Mouse (Mus musculus) cerebellum, adult 2 months (tissue): Measurements from ENCODE around the gene Nudt15.

Source experiments
- CTCF ChIP-seq: fragments of 200-500 bp; IDR thresholded peaks from 2 replicates; pipeline ENCODE4 v1.5.1; 2011; ENCODE audit warnings: low read depth, mild to moderate bottlenecking, control low read depth, low read length, moderate library complexity, borderline replicate concordance; ENCODE audit not compliant: insufficient read depth
- POLR2A ChIP-seq: fragments of 200-500 bp; IDR thresholded peaks from 2 replicates; pipeline ENCODE4 v1.6.1; 2011; ENCODE audit warnings: low read length, control low read depth, borderline replicate concordance; ENCODE audit not compliant: insufficient read depth

DNA sequence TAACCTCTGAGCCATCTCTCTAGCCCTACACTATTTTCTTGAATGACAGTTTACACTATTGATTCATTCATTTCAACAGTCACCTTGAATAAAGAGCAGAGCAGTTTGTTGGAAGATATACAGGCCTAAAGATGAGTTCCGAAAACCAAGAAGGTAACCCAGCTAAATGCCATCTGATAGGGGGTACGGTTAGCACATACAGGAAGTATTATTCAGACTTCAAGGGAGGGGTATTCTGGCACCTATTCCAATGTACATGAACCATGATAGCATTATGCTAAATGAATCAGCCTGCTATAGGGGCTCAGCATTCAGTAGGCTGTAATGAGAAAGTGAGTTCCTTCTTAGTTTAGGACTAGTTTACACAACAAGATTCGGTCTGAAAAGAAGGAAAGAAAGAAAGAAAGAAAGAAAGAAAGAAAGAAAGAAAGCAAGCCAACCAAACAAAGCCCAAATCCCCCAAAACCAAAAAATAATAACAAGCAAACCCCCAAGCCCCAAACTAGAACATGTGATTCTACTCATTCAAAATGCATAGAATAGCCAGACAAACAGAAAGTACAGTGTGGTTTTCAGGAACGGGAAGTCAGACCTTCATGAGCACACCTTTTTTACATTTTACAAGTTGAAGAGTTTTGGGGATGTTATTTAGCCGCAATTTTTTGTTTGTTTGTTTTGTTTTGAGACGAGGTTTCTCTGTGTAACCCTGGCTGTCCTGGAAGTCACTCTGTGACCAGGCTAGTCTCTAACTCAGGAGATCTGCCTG lies 39.2 kb downstream of the Nudt15 start:
- no peak for TF ChIP-seq CTCF
- TF ChIP-seq POLR2A, result no peak
